Mouse (Mus musculus): ENCODE measurements around the gene Abr. TPM values are rescaled to one million over a fixed set of nuclear protein-coding genes. Genes with fewer than 3 reads are reported as not detected.

The Abr gene
- polyA plus RNA-seq, 1 experiment from 2014 or later = 2.8 TPM

DNA sequence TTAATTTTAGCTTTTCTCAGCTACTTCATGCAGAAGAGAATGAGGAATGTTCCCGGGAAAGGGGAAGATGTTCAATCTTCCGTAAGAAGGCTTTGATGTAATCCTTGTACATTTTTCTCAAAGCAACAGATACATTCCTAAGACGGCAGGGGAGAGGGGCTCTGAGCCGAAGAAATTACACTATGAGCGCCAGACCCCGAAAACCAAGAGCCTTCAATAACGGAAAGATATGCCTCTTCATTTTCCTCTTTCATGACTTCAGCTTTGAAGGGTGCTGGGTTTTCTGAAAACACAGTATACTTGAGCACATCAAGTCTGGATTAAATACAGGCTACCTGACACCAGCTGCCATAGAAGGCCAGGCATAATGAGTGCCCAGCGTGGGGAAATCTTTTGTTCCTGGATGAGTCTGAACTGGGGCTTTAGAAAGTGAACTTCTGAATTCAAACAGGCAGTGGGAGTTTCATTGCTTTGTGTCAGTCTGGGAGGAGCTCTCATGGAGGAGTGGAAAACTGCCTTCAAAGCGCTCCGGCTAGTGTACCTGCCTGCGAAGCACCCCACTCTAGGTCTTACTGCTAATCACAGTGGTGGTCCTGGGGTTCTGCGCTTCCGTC lies 239.3 kb downstream of the Abr start:
- H3K4me2 ChIP-seq = no peak overlapping the region
- peaks cover 8% of the 10 kb centered on the region for H3K4me1 ChIP-seq (replicated peaks)
- H3K27ac ChIP-seq = no peak overlapping the region
- DNase-seq (no peak), ATAC-seq (ENCODE audit: low read depth) (no peak)
- H3K27me3 ChIP-seq = no peaks in the 10 kb centered on the region
- no peaks in the 10 kb centered on the region for H3K36me3 ChIP-seq
- no peak overlapping the region for H3K9ac ChIP-seq
- WGBS (ENCODE audit: insufficient replicate concordance) = 82% methylated on average over 13 of the region's 13 CpGs
- H3K4me3 ChIP-seq (replicated peaks) = no peak overlapping the region
- H3K9me3 ChIP-seq (replicated peaks) = no peaks in the 10 kb centered on the region

DNA sequence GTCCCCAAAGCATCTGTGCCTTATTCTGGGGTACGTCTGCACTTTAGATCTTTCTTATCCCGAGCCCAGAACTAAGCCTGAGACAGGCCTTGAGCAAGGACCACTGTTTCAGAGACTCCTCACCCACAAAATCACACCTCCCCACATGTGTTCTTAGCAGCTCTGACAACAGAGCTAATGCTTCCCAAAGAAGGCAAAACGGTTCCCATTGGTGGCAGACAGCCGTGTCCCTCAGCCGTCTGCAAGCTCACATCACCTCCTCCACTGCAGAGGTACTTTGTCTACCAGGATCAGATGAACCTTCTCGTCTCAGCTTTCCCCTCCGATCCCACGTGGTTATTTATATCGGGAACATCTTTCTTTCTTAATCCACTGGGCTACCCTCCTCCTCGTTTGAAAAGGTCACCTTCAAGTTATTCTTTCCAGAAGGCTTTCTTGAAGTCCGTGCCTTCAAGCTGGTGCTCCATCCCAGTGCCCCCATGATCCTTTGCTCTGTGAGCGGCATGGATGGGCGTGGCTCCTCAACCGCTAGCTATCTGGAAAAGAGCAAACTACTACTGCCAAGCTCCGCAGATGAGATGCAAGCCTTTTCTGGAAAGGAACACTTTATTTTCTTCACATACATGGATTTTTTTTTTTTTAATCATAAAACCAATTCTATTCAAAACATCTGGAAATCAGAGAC lies 240.8 kb downstream of the Abr start:
- Histone ChIP-seq H3K36me3 (no peaks in the 10 kb centered on the region), H3K9ac (no peak overlapping the region), H3K4me2 (no peak overlapping the region), H3K9me3 (replicated peaks) (no peaks in the 10 kb centered on the region), H3K4me1 (replicated peaks) (peaks cover 8% of the 10 kb centered on the region), H3K27ac (no peak overlapping the region), H3K27me3 (no peaks in the 10 kb centered on the region), H3K4me3 (replicated peaks) (no peak overlapping the region)
- WGBS (ENCODE audit: insufficient replicate concordance) = 64% methylated on average over 15 of the region's 15 CpGs
- ATAC-seq (ENCODE audit: low read depth) (no peak), DNase-seq (no peak)

DNA sequence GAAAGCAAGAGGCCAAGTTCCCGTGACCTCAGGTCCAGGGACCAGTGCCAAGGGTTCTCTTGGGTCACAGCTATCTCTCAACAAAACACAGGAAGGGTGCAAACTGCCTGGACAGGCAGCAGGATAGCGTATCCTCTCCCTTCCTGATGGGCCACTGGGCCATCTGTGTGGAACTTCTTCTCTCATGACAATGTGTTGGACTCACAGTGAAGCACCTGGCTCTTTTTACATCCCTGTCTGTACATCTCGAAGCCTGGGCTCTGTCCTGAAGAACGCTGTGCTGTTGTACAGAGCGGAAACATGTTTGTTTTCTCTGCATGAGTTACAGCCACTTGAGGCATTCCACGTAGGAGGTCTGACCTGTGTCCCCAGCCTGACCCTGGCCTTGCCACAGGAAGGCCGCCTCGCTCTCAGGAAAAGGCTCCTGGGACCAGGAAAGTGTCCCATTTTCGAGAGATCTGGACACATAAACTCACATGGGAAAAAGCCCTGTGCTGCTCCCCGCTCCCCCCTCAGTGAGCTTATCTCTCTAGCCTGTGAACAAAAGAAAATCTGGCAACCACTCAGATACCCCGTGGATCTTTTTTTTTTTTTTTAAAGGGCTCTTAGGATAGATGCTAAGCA lies 242.1 kb downstream of the Abr start:
- no peak for DNase-seq

DNA sequence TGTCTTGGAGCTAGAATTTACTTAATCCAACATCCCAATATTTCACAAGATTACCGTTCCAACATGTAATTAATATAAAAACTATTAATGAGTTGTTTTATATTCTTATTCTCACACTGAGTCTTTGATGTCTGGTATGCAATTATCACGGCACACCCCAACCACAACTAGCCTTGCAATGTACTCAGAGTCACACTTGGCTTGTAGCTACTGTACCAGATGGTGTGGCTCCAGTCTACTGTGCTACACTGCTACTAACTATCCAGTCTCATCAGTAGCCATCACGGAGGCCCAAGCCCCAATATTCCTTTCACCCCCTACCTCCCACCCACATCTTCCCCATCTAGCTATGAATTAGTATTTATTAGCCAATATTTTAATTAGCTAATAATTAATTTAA lies 245.7 kb downstream of the Abr start:
- no peak overlapping the region for H3K4me3 ChIP-seq (replicated peaks)
- H3K4me2 ChIP-seq = no peak overlapping the region
- ATAC-seq (ENCODE audit: low read depth) (no peak), DNase-seq (no peak)
- 57% methylated on average over 3 of the region's 3 CpGs for WGBS (ENCODE audit: insufficient replicate concordance)
- no peak overlapping the region for H3K27ac ChIP-seq
- H3K4me1 ChIP-seq (replicated peaks) = peaks cover 8% of the 10 kb centered on the region
- no peaks in the 10 kb centered on the region for H3K9me3 ChIP-seq (replicated peaks)
- no peaks in the 10 kb centered on the region for H3K36me3 ChIP-seq
- no peaks in the 10 kb centered on the region for H3K27me3 ChIP-seq
- H3K9ac ChIP-seq = no peak overlapping the region

More for the DNA sequence above, 242.1 kb downstream of the Abr start:
- Histone ChIP-seq H3K9ac (no peak overlapping the region), H3K27ac (no peak overlapping the region), H3K4me3 (replicated peaks) (no peak overlapping the region), H3K4me2 (no peak overlapping the region), H3K4me1 (replicated peaks) (peaks cover 8% of the 10 kb centered on the region), H3K27me3 (no peaks in the 10 kb centered on the region), H3K9me3 (replicated peaks) (no peaks in the 10 kb centered on the region), H3K36me3 (no peaks in the 10 kb centered on the region)
- ATAC-seq (ENCODE audit: low read depth) = no peak
- WGBS (ENCODE audit: insufficient replicate concordance) = 51% methylated on average over 11 of the region's 11 CpGs

DNA sequence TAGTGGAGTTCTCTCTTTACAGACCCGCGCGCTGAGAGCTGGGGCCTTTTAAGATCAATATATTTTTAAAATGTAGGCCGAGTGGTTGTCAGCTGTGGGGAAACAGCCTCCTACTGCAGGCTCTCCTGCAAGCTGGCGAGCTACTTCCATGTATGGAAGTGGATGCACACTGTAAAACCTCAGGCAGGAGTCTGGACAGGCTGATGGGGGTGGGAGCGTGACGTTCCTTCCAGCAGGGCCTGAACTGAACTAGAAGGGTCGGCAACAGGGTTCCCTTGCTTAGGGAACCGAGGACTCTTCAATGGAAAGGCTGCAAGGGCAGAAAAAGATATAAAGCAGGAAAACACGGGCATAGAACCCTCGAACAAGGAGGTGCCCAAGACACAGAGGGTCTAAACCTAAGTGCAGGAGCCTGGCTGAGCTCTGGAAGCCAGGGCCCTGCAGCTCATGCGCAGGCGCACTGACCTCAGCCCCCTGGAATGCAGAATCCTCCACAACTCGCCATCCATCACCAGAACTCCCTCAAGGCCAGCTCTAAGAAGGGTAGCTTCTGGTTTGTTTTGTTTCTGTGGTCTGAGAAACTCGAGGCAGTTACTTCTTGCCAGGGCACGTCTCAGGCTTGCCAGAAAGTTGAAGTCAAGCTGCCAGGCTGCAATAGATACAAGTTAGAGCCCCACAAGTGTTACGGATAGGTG lies 247.5 kb downstream of the Abr start:
- H3K36me3 ChIP-seq = no peaks in the 10 kb centered on the region
- ATAC-seq (ENCODE audit: low read depth) (no peak), DNase-seq (no peak)
- H3K27ac ChIP-seq = peak overlapping the region; percentile 41; the same call in 1 of the 2 replicates
- no peak overlapping the region for H3K4me3 ChIP-seq (replicated peaks)
- no peaks in the 10 kb centered on the region for H3K27me3 ChIP-seq
- no peaks in the 10 kb centered on the region; the same call in 1 of the 2 replicates for H3K4me1 ChIP-seq (replicated peaks)
- no peak overlapping the region for H3K4me2 ChIP-seq
- no peaks in the 10 kb centered on the region for H3K9me3 ChIP-seq (replicated peaks)
- no peak overlapping the region for H3K9ac ChIP-seq
- 61% methylated on average over 17 of the region's 17 CpGs for WGBS (ENCODE audit: insufficient replicate concordance)

DNA sequence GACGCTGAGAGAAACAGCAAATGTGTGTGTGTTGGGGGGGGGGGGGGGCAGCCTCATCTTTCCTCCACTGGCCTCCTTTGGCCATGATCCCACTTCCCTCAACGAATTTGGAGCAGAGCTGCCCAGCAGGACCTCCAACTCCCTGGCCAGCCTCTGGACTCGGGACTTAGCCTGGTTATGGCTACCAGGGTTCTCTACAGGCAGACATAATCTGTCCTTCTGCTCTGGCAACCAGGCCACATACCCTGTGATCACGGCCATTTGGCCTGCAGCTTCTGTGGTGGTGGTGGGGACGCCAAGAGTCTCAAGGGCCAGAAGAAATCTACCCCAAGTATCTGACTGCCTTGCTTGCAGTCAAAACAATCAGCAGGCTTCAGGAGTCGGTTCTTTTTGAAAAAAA lies 249.6 kb downstream of the Abr start:
- DNase-seq (no peak), ATAC-seq (ENCODE audit: low read depth) (no peak)
- no peaks in the 10 kb centered on the region for H3K36me3 ChIP-seq
- no peak overlapping the region for H3K4me2 ChIP-seq
- no peak overlapping the region for H3K9ac ChIP-seq
- H3K4me1 ChIP-seq (replicated peaks) = no peaks in the 10 kb centered on the region
- no peak overlapping the region for H3K27ac ChIP-seq
- no peak overlapping the region for H3K4me3 ChIP-seq (replicated peaks)
- H3K27me3 ChIP-seq = no peaks in the 10 kb centered on the region
- 36% methylated on average over 6 of the region's 6 CpGs for WGBS (ENCODE audit: insufficient replicate concordance)
- H3K9me3 ChIP-seq (replicated peaks) = no peaks in the 10 kb centered on the region

DNA sequence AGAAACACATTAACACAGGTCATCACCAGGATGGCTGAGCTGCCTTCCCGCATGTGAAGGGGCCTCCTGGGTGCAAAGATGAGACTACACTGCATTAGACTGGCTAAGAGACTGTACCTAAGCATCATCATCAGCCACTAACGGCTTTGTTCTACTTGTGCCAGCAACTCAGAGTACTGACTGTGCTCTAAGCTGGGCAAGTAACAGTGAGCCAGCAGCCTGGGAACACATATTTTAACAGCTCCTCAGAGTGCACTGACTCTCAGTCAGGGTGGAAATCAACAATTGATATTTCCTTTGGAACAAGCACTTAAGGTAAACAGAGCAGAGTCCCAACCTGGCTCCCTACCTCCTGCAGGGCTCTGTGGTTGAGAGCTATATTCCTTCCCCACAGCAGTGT lies 250.0 kb downstream of the Abr start:
- no peaks in the 10 kb centered on the region for H3K9me3 ChIP-seq (replicated peaks)
- H3K36me3 ChIP-seq = no peaks in the 10 kb centered on the region
- no peaks in the 10 kb centered on the region for H3K4me1 ChIP-seq (replicated peaks)
- 64% methylated on average over 2 of the region's 2 CpGs for WGBS (ENCODE audit: insufficient replicate concordance)
- H3K9ac ChIP-seq = no peak overlapping the region
- H3K4me3 ChIP-seq (replicated peaks) = no peak overlapping the region
- ATAC-seq (ENCODE audit: low read depth) (no peak), DNase-seq (no peak)
- H3K27me3 ChIP-seq = no peaks in the 10 kb centered on the region
- no peak overlapping the region for H3K4me2 ChIP-seq
- H3K27ac ChIP-seq = no peak overlapping the region

DNA sequence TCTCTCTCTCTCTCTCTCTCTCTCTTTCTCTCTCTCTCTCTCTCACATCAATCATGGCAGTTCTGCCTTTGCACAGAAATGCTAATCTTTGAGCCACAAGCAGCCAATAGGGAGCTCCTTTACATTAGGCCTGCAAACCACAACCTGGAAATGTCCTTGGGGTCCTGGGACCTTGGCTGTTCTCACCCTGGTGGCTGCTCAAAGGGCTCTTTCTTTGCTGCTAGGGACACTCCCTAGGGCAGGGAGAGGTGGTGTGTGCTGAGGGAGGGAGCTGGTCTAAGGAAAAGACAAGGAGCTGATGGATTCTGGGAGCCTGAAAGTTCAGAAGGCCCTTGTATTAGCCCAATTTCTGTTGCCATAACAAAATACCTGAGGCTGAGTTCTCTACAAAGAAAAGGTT lies 251.6 kb downstream of the Abr start:
- no peak overlapping the region for H3K27ac ChIP-seq
- no peaks in the 10 kb centered on the region for H3K27me3 ChIP-seq
- no peak overlapping the region for H3K9ac ChIP-seq
- no peak overlapping the region for H3K4me2 ChIP-seq
- no peaks in the 10 kb centered on the region for H3K9me3 ChIP-seq (replicated peaks)
- DNase-seq (no peak), ATAC-seq (ENCODE audit: low read depth) (no peak)
- no peak overlapping the region for H3K4me3 ChIP-seq (replicated peaks)
- no peaks in the 10 kb centered on the region for H3K4me1 ChIP-seq (replicated peaks)
- no peaks in the 10 kb centered on the region for H3K36me3 ChIP-seq

Other genes with a start within 250 kb of the Abr start
- 3.2 and 3.5 TPM in 2 replicates for gene Nxn, start 223.2 kb downstream of the Abr start, polyA plus RNA-seq (2015; fragmentation: Nextera tagmentation; extraction: Ambion mirVana)
- 52.7 and 54.1 TPM in 2 replicates for gene Timm22, start 215.4 kb downstream of the Abr start, polyA plus RNA-seq (2015; fragmentation: Nextera tagmentation; extraction: Ambion mirVana)
- gene Bhlha9, start 50.2 kb upstream of the Abr start, polyA plus RNA-seq (2015; fragmentation: Nextera tagmentation; extraction: Ambion mirVana) = not detected in 2 replicates
- not detected in 2 replicates for gene Trarg1, start 57.5 kb upstream of the Abr start, polyA plus RNA-seq (2015; fragmentation: Nextera tagmentation; extraction: Ambion mirVana)
- 12.7 and 13.3 TPM in 2 replicates for gene Gosr1, start 141.3 kb upstream of the Abr start, polyA plus RNA-seq (2015; fragmentation: Nextera tagmentation; extraction: Ambion mirVana)
- gene Cpd, start 224.7 kb upstream of the Abr start, polyA plus RNA-seq (2015; fragmentation: Nextera tagmentation; extraction: Ambion mirVana) = 4.8 and 6.3 TPM in 2 replicates

Data from liver, embryonic 13.5 days (tissue).